Mouse (Mus musculus): ENCODE measurements at regions not wholly inside any gene's neighbourhood (a gene's known extent, or its start where the extent isn't known, plus 50 kb on each side); places are given as distances from the start of the nearest gene placed in this dataset.

- Histone ChIP-seq H3K9ac (ENCODE audit: low read depth, low read length) (no peak overlapping the region), H3K27ac (ENCODE audit: low read depth, low read length) (no peak overlapping the region), H3K4me2 (replicated peaks; ENCODE audit: low read depth, low read length) (no peak overlapping the region), H3K27me3 (ENCODE audit: control insufficient read depth, insufficient read depth, low read length) (no peaks in the 10 kb centered on the region), H3K4me1 (replicated peaks; ENCODE audit: control insufficient read depth, insufficient read depth, low read length) (0 out of 2 replicates have a peak, but pooled peaks cover 2% of the 10 kb centered on the region), H3K9me3 (ENCODE audit: control insufficient read depth, low read length) (no peaks in the 10 kb centered on the region), H3K4me3 (ENCODE audit: low read depth, low read length) (no peak overlapping the region), H3K36me3 (ENCODE audit: control insufficient read depth, insufficient read depth, low read length) (no peaks in the 10 kb centered on the region)
- ATAC-seq (ENCODE audit: low FRiP score) (no peak), DNase-seq (ENCODE audit: low spot score) (no peak)
- 83% methylated on average over 5 of the region's 5 CpGs for WGBS
Measured at GRCm38 (mm10) chr17:63003911-63004310, 122.8 kb upstream of the Efna5 start.

- Histone ChIP-seq H3K4me2 (replicated peaks; ENCODE audit: low read depth, low read length) (no peak overlapping the region), H3K4me1 (replicated peaks; ENCODE audit: control insufficient read depth, insufficient read depth, low read length) (no peaks in the 10 kb centered on the region), H3K9me3 (ENCODE audit: control insufficient read depth, low read length) (no peaks in the 10 kb centered on the region), H3K27me3 (ENCODE audit: control insufficient read depth, insufficient read depth, low read length) (no peaks in the 10 kb centered on the region), H3K27ac (ENCODE audit: low read depth, low read length) (no peak overlapping the region), H3K36me3 (ENCODE audit: control insufficient read depth, insufficient read depth, low read length) (no peaks in the 10 kb centered on the region), H3K9ac (ENCODE audit: low read depth, low read length) (no peak overlapping the region), H3K4me3 (ENCODE audit: low read depth, low read length) (no peak overlapping the region)
- DNase-seq (ENCODE audit: low spot score) (no peak), ATAC-seq (ENCODE audit: low FRiP score) (no peak)
- 90% methylated on average over 4 of the region's 4 CpGs for WGBS
Measured at GRCm38 (mm10) chr17:63002729-63003128, 121.6 kb upstream of the Efna5 start.

GRCm38 (mm10) chr17:63001898-63002297, 120.8 kb upstream of the Efna5 start:
- no peaks in the 10 kb centered on the region for H3K36me3 ChIP-seq (ENCODE audit: control insufficient read depth, insufficient read depth, low read length)
- H3K27ac ChIP-seq (ENCODE audit: low read depth, low read length) = no peak overlapping the region
- DNase-seq (ENCODE audit: low spot score) (no peak), ATAC-seq (ENCODE audit: low FRiP score) (0 out of 2 replicates have a peak, but pooled peaks have one; percentile 45)
- no peak overlapping the region for H3K4me2 ChIP-seq (replicated peaks; ENCODE audit: low read depth, low read length)
- H3K9ac ChIP-seq (ENCODE audit: low read depth, low read length) = no peak overlapping the region
- no peaks in the 10 kb centered on the region for H3K9me3 ChIP-seq (ENCODE audit: control insufficient read depth, low read length)
- no peaks in the 10 kb centered on the region for H3K27me3 ChIP-seq (ENCODE audit: control insufficient read depth, insufficient read depth, low read length)
- no peak overlapping the region for H3K4me3 ChIP-seq (ENCODE audit: low read depth, low read length)
- H3K4me1 ChIP-seq (replicated peaks; ENCODE audit: control insufficient read depth, insufficient read depth, low read length) = no peaks in the 10 kb centered on the region
- WGBS = 64% methylated on average over 2 of the region's 2 CpGs

GRCm38 (mm10) chr17:62997691-62998090, 116.6 kb upstream of the Efna5 start:
- Histone ChIP-seq H3K9me3 (ENCODE audit: control insufficient read depth, low read length) (no peaks in the 10 kb centered on the region), H3K9ac (ENCODE audit: low read depth, low read length) (no peak overlapping the region), H3K4me1 (replicated peaks; ENCODE audit: control insufficient read depth, insufficient read depth, low read length) (no peaks in the 10 kb centered on the region), H3K27me3 (ENCODE audit: control insufficient read depth, insufficient read depth, low read length) (no peaks in the 10 kb centered on the region), H3K4me2 (replicated peaks; ENCODE audit: low read depth, low read length) (no peak overlapping the region), H3K36me3 (ENCODE audit: control insufficient read depth, insufficient read depth, low read length) (no peaks in the 10 kb centered on the region), H3K27ac (ENCODE audit: low read depth, low read length) (no peak overlapping the region), H3K4me3 (ENCODE audit: low read depth, low read length) (no peak overlapping the region)
- DNase-seq (ENCODE audit: low spot score) = no peak
- WGBS = 88% methylated on average over 5 of the region's 5 CpGs
- no peak for ATAC-seq (ENCODE audit: low FRiP score)

GRCm38 (mm10) chr17:62995316-62995715, 114.2 kb upstream of the Efna5 start:
- 81% methylated on average over 3 of the region's 3 CpGs for WGBS
- ATAC-seq (ENCODE audit: low FRiP score) (no peak), DNase-seq (ENCODE audit: low spot score) (no peak)
- Histone ChIP-seq H3K9ac (ENCODE audit: low read depth, low read length) (no peak overlapping the region), H3K27me3 (ENCODE audit: control insufficient read depth, insufficient read depth, low read length) (no peaks in the 10 kb centered on the region), H3K4me1 (replicated peaks; ENCODE audit: control insufficient read depth, insufficient read depth, low read length) (no peaks in the 10 kb centered on the region), H3K27ac (ENCODE audit: low read depth, low read length) (no peak overlapping the region), H3K4me2 (replicated peaks; ENCODE audit: low read depth, low read length) (no peak overlapping the region), H3K9me3 (ENCODE audit: control insufficient read depth, low read length) (no peaks in the 10 kb centered on the region), H3K4me3 (ENCODE audit: low read depth, low read length) (no peak overlapping the region), H3K36me3 (ENCODE audit: control insufficient read depth, insufficient read depth, low read length) (no peaks in the 10 kb centered on the region)

- H3K4me2 ChIP-seq (replicated peaks; ENCODE audit: low read depth, low read length) = no peak overlapping the region
- H3K27me3 ChIP-seq (ENCODE audit: control insufficient read depth, insufficient read depth, low read length) = no peaks in the 10 kb centered on the region
- H3K9ac ChIP-seq (ENCODE audit: low read depth, low read length) = no peak overlapping the region
- H3K9me3 ChIP-seq (ENCODE audit: control insufficient read depth, low read length) = no peaks in the 10 kb centered on the region
- no peaks in the 10 kb centered on the region for H3K4me1 ChIP-seq (replicated peaks; ENCODE audit: control insufficient read depth, insufficient read depth, low read length)
- DNase-seq (ENCODE audit: low spot score) (no peak), ATAC-seq (ENCODE audit: low FRiP score) (no peak)
- no peaks in the 10 kb centered on the region for H3K36me3 ChIP-seq (ENCODE audit: control insufficient read depth, insufficient read depth, low read length)
- no peak overlapping the region for H3K27ac ChIP-seq (ENCODE audit: low read depth, low read length)
- no peak overlapping the region for H3K4me3 ChIP-seq (ENCODE audit: low read depth, low read length)
- 90% methylated on average over 2 of the region's 2 CpGs for WGBS
Measured at GRCm38 (mm10) chr17:62992977-62993376, 111.9 kb upstream of the Efna5 start.

GRCm38 (mm10) chr17:62986304-62986703, 105.2 kb upstream of the Efna5 start:
- H3K9ac ChIP-seq (ENCODE audit: low read depth, low read length) = no peak overlapping the region
- no peak for DNase-seq (ENCODE audit: low spot score)
- H3K36me3 ChIP-seq (ENCODE audit: control insufficient read depth, insufficient read depth, low read length) = no peaks in the 10 kb centered on the region
- no peak overlapping the region for H3K4me3 ChIP-seq (ENCODE audit: low read depth, low read length)
- H3K27me3 ChIP-seq (ENCODE audit: control insufficient read depth, insufficient read depth, low read length) = no peaks in the 10 kb centered on the region
- no peak overlapping the region for H3K27ac ChIP-seq (ENCODE audit: low read depth, low read length)
- no peaks in the 10 kb centered on the region for H3K9me3 ChIP-seq (ENCODE audit: control insufficient read depth, low read length)
- H3K4me1 ChIP-seq (replicated peaks; ENCODE audit: control insufficient read depth, insufficient read depth, low read length) = no peaks in the 10 kb centered on the region
- WGBS = 64% methylated on average over 6 of the region's 6 CpGs
- H3K4me2 ChIP-seq (replicated peaks; ENCODE audit: low read depth, low read length) = no peak overlapping the region
- ATAC-seq (ENCODE audit: low FRiP score) = no peak

- peak; percentile 59; the same call in 1 of the 2 replicates for ATAC-seq (ENCODE audit: low FRiP score)
- H3K4me2 ChIP-seq (replicated peaks; ENCODE audit: low read depth, low read length) = no peak overlapping the region
- H3K4me1 ChIP-seq (replicated peaks; ENCODE audit: control insufficient read depth, insufficient read depth, low read length) = no peaks in the 10 kb centered on the region
- no peaks in the 10 kb centered on the region for H3K27me3 ChIP-seq (ENCODE audit: control insufficient read depth, insufficient read depth, low read length)
- 19% methylated on average over 3 of the region's 3 CpGs for WGBS
- no peak for DNase-seq (ENCODE audit: low spot score)
- H3K9ac ChIP-seq (ENCODE audit: low read depth, low read length) = no peak overlapping the region
- no peak overlapping the region for H3K27ac ChIP-seq (ENCODE audit: low read depth, low read length)
- no peaks in the 10 kb centered on the region for H3K36me3 ChIP-seq (ENCODE audit: control insufficient read depth, insufficient read depth, low read length)
- no peak overlapping the region for H3K4me3 ChIP-seq (ENCODE audit: low read depth, low read length)
- H3K9me3 ChIP-seq (ENCODE audit: control insufficient read depth, low read length) = no peaks in the 10 kb centered on the region
Measured at GRCm38 (mm10) chr17:62980337-62980736, 99.2 kb upstream of the Efna5 start.

GRCm38 (mm10) chr17:62977561-62977960, 96.4 kb upstream of the Efna5 start:
- no peak overlapping the region for H3K4me3 ChIP-seq (ENCODE audit: low read depth, low read length)
- H3K4me2 ChIP-seq (replicated peaks; ENCODE audit: low read depth, low read length) = no peak overlapping the region
- ATAC-seq (ENCODE audit: low FRiP score) (no peak), DNase-seq (ENCODE audit: low spot score) (no peak)
- no peaks in the 10 kb centered on the region for H3K9me3 ChIP-seq (ENCODE audit: control insufficient read depth, low read length)
- WGBS = 40% methylated on average over 4 of the region's 4 CpGs
- no peak overlapping the region for H3K9ac ChIP-seq (ENCODE audit: low read depth, low read length)
- no peaks in the 10 kb centered on the region for H3K4me1 ChIP-seq (replicated peaks; ENCODE audit: control insufficient read depth, insufficient read depth, low read length)
- no peak overlapping the region for H3K27ac ChIP-seq (ENCODE audit: low read depth, low read length)
- H3K36me3 ChIP-seq (ENCODE audit: control insufficient read depth, insufficient read depth, low read length) = no peaks in the 10 kb centered on the region
- H3K27me3 ChIP-seq (ENCODE audit: control insufficient read depth, insufficient read depth, low read length) = no peaks in the 10 kb centered on the region
